ENCODE assay signal across 9 mouse cellular contexts in genomic region chr5:101426067-101426771, GRCm38 (mm10).
DNase-seq lines count a peak whose midpoint lies in the region; ATAC-seq lines count a peak whose summit lies in the region.
"Had no signal": no experiment of that assay in that cellular context is flagged by ENCODE, and none has a peak within 500 bp of the region (broad histone marks: within the 10 kb centered on the region; RNA-seq: fewer than 3 reads in every experiment).

No protein-coding gene starts in this region.

- DNase-seq in intestine, embryonic 14.5 days (ENCODE audit: low spot score), result peak; percentile 52
- DNase-seq in embryo, embryonic 11 days, result peak; percentile 83
- peak; percentile 59 for DNase-seq in hindbrain, embryonic 14.5 days (ENCODE audit: low spot score)
- DNase-seq in heart, adult 9 months (ENCODE audit: low spot score in 2 of 2), result no peak
- no peak for DNase-seq in adrenal gland, adult 18-20 months (ENCODE audit: low spot score in 2 of 2)
- no peak for DNase-seq in urinary bladder, postnatal 25 days (ENCODE audit: low spot score)

- no peak overlapping the region for H3K9ac ChIP-seq in intestine, embryonic 14.5 days (ENCODE audit: low read length)
- no peak overlapping the region for H3K9ac ChIP-seq in intestine, embryonic 15.5 days
- H3K9ac ChIP-seq in hindbrain, embryonic 14.5 days, result no peak overlapping the region
- H3K9ac ChIP-seq in neural tube, embryonic 12.5 days, result no peak overlapping the region

- WGBS in intestine, embryonic 14.5 days, result 27% methylated on average over 13 of the region's 13 CpGs
- WGBS in intestine, embryonic 15.5 days, result 33% methylated on average over 13 of the region's 13 CpGs
- 13% methylated on average over 13 of the region's 13 CpGs for WGBS in hindbrain, embryonic 14.5 days
- WGBS in neural tube, embryonic 12.5 days, result 17% methylated on average over 13 of the region's 13 CpGs

- H3K4me2 ChIP-seq in intestine, embryonic 14.5 days (ENCODE audit: low read length), result peak overlapping the region; percentile 20; the same call in 1 of the 2 replicates
- no peak overlapping the region for H3K4me2 ChIP-seq in intestine, embryonic 15.5 days (replicated peaks)
- H3K4me2 ChIP-seq in hindbrain, embryonic 14.5 days (replicated peaks), result peak overlapping the region; percentile 37
- H3K4me2 ChIP-seq in neural tube, embryonic 12.5 days (replicated peaks), result peak overlapping the region; percentile 40

- H3K9me3 ChIP-seq in intestine, embryonic 14.5 days (ENCODE audit: control insufficient read depth, low read length), result no peaks in the 10 kb centered on the region
- no peaks in the 10 kb centered on the region for H3K9me3 ChIP-seq in intestine, embryonic 15.5 days
- H3K9me3 ChIP-seq in hindbrain, embryonic 14.5 days (ENCODE audit: control insufficient read depth, low read length), result no peaks in the 10 kb centered on the region
- H3K9me3 ChIP-seq in neural tube, embryonic 12.5 days, result no peaks in the 10 kb centered on the region

- H3K36me3 ChIP-seq in intestine, embryonic 14.5 days (ENCODE audit: control insufficient read depth, insufficient read depth, low read length), result no peaks in the 10 kb centered on the region
- H3K36me3 ChIP-seq in intestine, embryonic 15.5 days, result no peaks in the 10 kb centered on the region
- H3K36me3 ChIP-seq in hindbrain, embryonic 14.5 days (replicated peaks; ENCODE audit: control insufficient read depth, insufficient read depth), result no peaks in the 10 kb centered on the region
- H3K36me3 ChIP-seq in neural tube, embryonic 12.5 days, result no peaks in the 10 kb centered on the region

- no peaks in the 10 kb centered on the region for H3K4me1 ChIP-seq in intestine, embryonic 14.5 days (replicated peaks; ENCODE audit: control insufficient read depth, insufficient read depth, low read length)
- H3K4me1 ChIP-seq in intestine, embryonic 15.5 days (replicated peaks), result peaks cover 4% of the 10 kb centered on the region
- H3K4me1 ChIP-seq in hindbrain, embryonic 14.5 days (replicated peaks; ENCODE audit: control insufficient read depth, insufficient read depth, low read length), result peaks cover 11% of the 10 kb centered on the region
- H3K4me1 ChIP-seq in neural tube, embryonic 12.5 days, result peaks cover 15% of the 10 kb centered on the region

- H3K27me3 ChIP-seq in intestine, embryonic 14.5 days (replicated peaks; ENCODE audit: control insufficient read depth, insufficient read depth, low read length), result no peaks in the 10 kb centered on the region
- H3K27me3 ChIP-seq in intestine, embryonic 15.5 days (replicated peaks), result no peaks in the 10 kb centered on the region
- peaks cover 54% of the 10 kb centered on the region for H3K27me3 ChIP-seq in hindbrain, embryonic 14.5 days (ENCODE audit: control insufficient read depth, insufficient read depth, low read length)
- peaks cover 19% of the 10 kb centered on the region; the same call in 1 of the 2 replicates for H3K27me3 ChIP-seq in neural tube, embryonic 12.5 days (replicated peaks)

- H3K4me3 ChIP-seq in intestine, embryonic 14.5 days (ENCODE audit: low read depth, low read length), result no peak overlapping the region
- H3K4me3 ChIP-seq in intestine, embryonic 15.5 days (replicated peaks), result no peak overlapping the region
- no peak overlapping the region for H3K4me3 ChIP-seq in hindbrain, embryonic 14.5 days (replicated peaks; ENCODE audit: low read length)
- H3K4me3 ChIP-seq in neural tube, embryonic 12.5 days, result no peak overlapping the region
- H3K4me3 ChIP-seq: left cerebral cortex, adult 2 months had no signal

- H3K27ac ChIP-seq in intestine, embryonic 14.5 days (ENCODE audit: low read depth), result no peak overlapping the region
- no peak overlapping the region for H3K27ac ChIP-seq in intestine, embryonic 15.5 days
- H3K27ac ChIP-seq in hindbrain, embryonic 14.5 days, result no peak overlapping the region
- no peak overlapping the region for H3K27ac ChIP-seq in neural tube, embryonic 12.5 days
- H3K27ac ChIP-seq: left cerebral cortex, adult 2 months had no signal

- no peak for ATAC-seq in intestine, embryonic 14.5 days (replicated peaks; ENCODE audit: low FRiP score, low TSS enrichment, low read depth)
- ATAC-seq in intestine, embryonic 15.5 days, result no peak
- ATAC-seq in hindbrain, embryonic 14.5 days (ENCODE audit: low FRiP score), result peak; percentile 89; the same call in 1 of the 2 replicates
- peak; percentile 95 for ATAC-seq in neural tube, embryonic 12.5 days (ENCODE audit: low FRiP score, low read depth)

Comparison
In these comparisons a context has a peak if more than half of its experiments do, and no peak if none do; other contexts are left out.
1. ATAC-seq: peak in hindbrain, embryonic 14.5 days (single experiment) and neural tube, embryonic 12.5 days (single experiment); none in intestine, embryonic 14.5 days (single experiment) and intestine, embryonic 15.5 days (single experiment).
2. DNase-seq: peak in intestine, embryonic 14.5 days (single experiment), embryo, embryonic 11 days (single experiment) and hindbrain, embryonic 14.5 days (single experiment); none in heart, adult 9 months (0 of 2), adrenal gland, adult 18-20 months (0 of 2) and urinary bladder, postnatal 25 days (single experiment).